Mouse (Mus musculus) forebrain, embryonic 16.5 days (tissue): ENCODE data around the gene Snrnp27. TPM values are rescaled to one million over a fixed set of nuclear protein-coding genes. Genes with fewer than 3 reads are reported as not detected.

Experiments
- ATAC-seq: fragments of 200-750 bp; cut with Nextera tagmentation; 2 replicates; pipeline ENCODE4 v1.8.0; 2017; ENCODE audit warnings: mild to moderate bottlenecking, moderate library complexity
- H3K27ac ChIP-seq: fragments of 300-500 bp; sonication (generic); 2 replicates; pipeline ENCODE4 v1.5.1; 2014; ENCODE audit warnings: low read length, control low read depth
- H3K27me3 ChIP-seq: fragments of 300-500 bp; sonication (generic); replicated peaks from 2 replicates; pipeline ENCODE4 v1.6.1; 2014; ENCODE audit warnings: low read length; ENCODE audit not compliant: control insufficient read depth, insufficient read depth
- H3K36me3 ChIP-seq: fragments of 300-500 bp; sonication (generic); 2 replicates; pipeline ENCODE4 v1.6.1; 2014; ENCODE audit not compliant: control insufficient read depth, insufficient read depth
- H3K4me1 ChIP-seq: fragments of 300-500 bp; sonication (generic); replicated peaks from 2 replicates; pipeline ENCODE4 v1.6.1; 2014; ENCODE audit warnings: low read length; ENCODE audit not compliant: control insufficient read depth, insufficient read depth
- H3K4me2 ChIP-seq: fragments of 300-500 bp; sonication (generic); 2 replicates; pipeline ENCODE4 v1.6.1; 2014; ENCODE audit warnings: mild to moderate bottlenecking, low read length, control low read depth
- H3K4me3 ChIP-seq: fragments of 300-500 bp; sonication (generic); replicated peaks from 2 replicates; pipeline ENCODE4 v1.5.1; 2014; ENCODE audit warnings: mild to moderate bottlenecking, low read length, control low read depth
- H3K9ac ChIP-seq: fragments of 300-500 bp; sonication (generic); replicated peaks from 2 replicates; pipeline ENCODE4 v1.6.1; 2014; ENCODE audit warnings: low read depth, low read length, control low read depth
- H3K9me3 ChIP-seq: fragments of 300-500 bp; sonication (generic); 2 replicates; pipeline ENCODE4 v1.6.1; 2016; ENCODE audit warnings: low read length; ENCODE audit not compliant: control insufficient read depth
- WGBS: fragments of 180-500 bp; shearing (Covaris S2); extraction: QIAGEN DNeasy Blood & Tissue Kit; methylation state at CpG from one replicate; pipeline ENCODE4 v1.1.7; 2014; 5-methylcytosine and 5-hydroxymethylcytosine counted together
- polyA plus RNA-seq: library from polyadenylated mRNA; unstranded; fragments of >200 nt; fragmentation: Nextera tagmentation; extraction: Ambion mirVana; gene quantifications from 2 replicates; pipeline ENCODE4 v1.2.1, GENCODE M21; 2015

Snrnp27 gene
- polyA plus RNA-seq, 1 experiment from 2014 or later: 103 TPM

- H3K9me3 ChIP-seq: no peaks in the 10 kb centered on the region
- H3K27me3 ChIP-seq: no peaks in the 10 kb centered on the region
- H3K4me2 ChIP-seq: no peak overlapping the region
- H3K27ac ChIP-seq: no peak overlapping the region
- no peak overlapping the region for H3K9ac ChIP-seq
- no peaks in the 10 kb centered on the region for H3K4me1 ChIP-seq
- whole genome bisulfite sequencing: 83% methylated on average over 7 of the region's 7 CpGs
- H3K4me3 ChIP-seq: no peak overlapping the region
- peaks cover 11% of the 10 kb centered on the region for H3K36me3 ChIP-seq
- ATAC-seq: no peak
These were observed 38.2 kb downstream of the Snrnp27 start for GRCm38 (mm10) chr6:86646143-86646542.

- H3K27ac ChIP-seq: no peak overlapping the region
- 81% methylated on average over 4 of the region's 4 CpGs for WGBS
- no peak overlapping the region for H3K4me3 ChIP-seq
- H3K4me1 ChIP-seq: no peaks in the 10 kb centered on the region
- H3K4me2 ChIP-seq: no peak overlapping the region
- no peak for ATAC-seq
- H3K27me3 ChIP-seq: no peaks in the 10 kb centered on the region
- H3K36me3 ChIP-seq: peaks cover 11% of the 10 kb centered on the region
- H3K9ac ChIP-seq: no peak overlapping the region
- no peaks in the 10 kb centered on the region for H3K9me3 ChIP-seq
These were observed 38.8 kb downstream of the Snrnp27 start for GRCm38 (mm10) chr6:86645551-86645950.

- no peak overlapping the region for H3K27ac ChIP-seq
- no peaks in the 10 kb centered on the region for H3K4me1 ChIP-seq
- no peaks in the 10 kb centered on the region for H3K9me3 ChIP-seq
- ATAC-seq: no peak
- no peak overlapping the region for H3K4me2 ChIP-seq
- H3K9ac ChIP-seq: no peak overlapping the region
- H3K4me3 ChIP-seq: no peak overlapping the region
- WGBS: 85% methylated on average over 3 of the region's 3 CpGs
- H3K36me3 ChIP-seq: peaks cover 10% of the 10 kb centered on the region
- no peaks in the 10 kb centered on the region for H3K27me3 ChIP-seq
These were observed 39.4 kb downstream of the Snrnp27 start for GRCm38 (mm10) chr6:86644775-86645400.

GRCm38 (mm10) chr6:86641716-86642115 is 42.6 kb downstream of the Snrnp27 start:
- Histone ChIP-seq H3K36me3 (no peaks in the 10 kb centered on the region), H3K27ac (no peak overlapping the region), H3K4me2 (no peak overlapping the region), H3K4me3 (no peak overlapping the region), H3K9me3 (no peaks in the 10 kb centered on the region), H3K9ac (no peak overlapping the region), H3K27me3 (no peaks in the 10 kb centered on the region), H3K4me1 (no peaks in the 10 kb centered on the region)
- ATAC-seq: no peak
- WGBS: 48% methylated on average over 8 of the region's 8 CpGs

DNA sequence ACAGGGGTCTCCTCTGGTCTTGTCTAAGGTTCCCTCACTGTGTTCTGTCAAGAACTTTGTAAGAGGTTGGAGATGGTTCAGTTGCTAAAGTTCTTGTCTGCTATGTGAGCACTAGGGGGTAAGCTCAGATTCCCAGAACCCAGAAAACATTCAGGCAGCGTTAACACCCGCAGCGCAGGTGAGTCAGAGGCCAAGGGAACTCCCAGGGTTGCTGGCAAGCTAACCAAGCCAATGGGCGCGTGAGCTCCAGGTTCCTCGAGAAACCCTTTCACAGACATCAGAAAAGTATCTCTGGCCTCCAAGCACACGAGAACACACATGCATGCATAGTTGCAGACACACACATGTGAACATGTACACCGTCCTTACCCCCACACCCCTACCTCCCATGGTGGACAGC is 43.5 kb downstream of the Snrnp27 start:
- 86% methylated on average over 8 of the region's 8 CpGs for WGBS
- H3K9me3 ChIP-seq: no peaks in the 10 kb centered on the region
- H3K4me3 ChIP-seq: no peak overlapping the region
- H3K36me3 ChIP-seq: no peaks in the 10 kb centered on the region
- H3K27me3 ChIP-seq: no peaks in the 10 kb centered on the region
- H3K4me1 ChIP-seq: no peaks in the 10 kb centered on the region
- H3K27ac ChIP-seq: no peak overlapping the region
- H3K4me2 ChIP-seq: no peak overlapping the region
- no peak overlapping the region for H3K9ac ChIP-seq
- no peak for ATAC-seq

DNA sequence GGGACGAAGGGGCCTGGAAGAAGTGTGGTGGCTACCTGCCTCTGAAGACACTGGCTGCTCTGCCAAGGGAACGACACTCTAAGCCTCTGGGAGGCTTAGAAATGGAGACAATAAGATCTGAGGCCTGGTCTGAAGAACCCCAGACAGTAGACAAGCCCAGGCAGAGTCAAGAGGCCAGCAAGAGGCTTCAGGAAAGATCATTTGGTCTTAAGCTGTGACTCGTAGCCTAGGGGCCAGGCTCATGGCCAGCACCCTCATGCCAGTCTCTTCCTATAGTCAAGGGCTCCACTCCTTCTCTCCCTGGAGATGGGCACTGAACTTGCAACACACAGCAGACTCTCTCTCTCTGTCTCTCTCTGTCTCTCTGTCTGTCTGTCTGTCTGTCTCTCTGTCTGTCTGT is 44.2 kb downstream of the Snrnp27 start:
- Histone ChIP-seq H3K36me3 (no peaks in the 10 kb centered on the region), H3K4me2 (no peak overlapping the region), H3K9me3 (no peaks in the 10 kb centered on the region), H3K27me3 (no peaks in the 10 kb centered on the region), H3K9ac (no peak overlapping the region), H3K4me3 (no peak overlapping the region), H3K4me1 (no peaks in the 10 kb centered on the region), H3K27ac (no peak overlapping the region)
- WGBS: 72% methylated on average over 3 of the region's 3 CpGs
- no peak for ATAC-seq

GRCm38 (mm10) chr6:86639180-86640160 is 44.9 kb downstream of the Snrnp27 start:
- H3K36me3 ChIP-seq: no peaks in the 10 kb centered on the region
- H3K4me3 ChIP-seq: no peak overlapping the region
- no peaks in the 10 kb centered on the region for H3K27me3 ChIP-seq
- no peak for ATAC-seq
- H3K9me3 ChIP-seq: no peaks in the 10 kb centered on the region
- no peak overlapping the region for H3K4me2 ChIP-seq
- 82% methylated on average over 18 of the region's 18 CpGs for WGBS
- H3K4me1 ChIP-seq: no peaks in the 10 kb centered on the region
- H3K9ac ChIP-seq: no peak overlapping the region
- H3K27ac ChIP-seq: no peak overlapping the region

DNA sequence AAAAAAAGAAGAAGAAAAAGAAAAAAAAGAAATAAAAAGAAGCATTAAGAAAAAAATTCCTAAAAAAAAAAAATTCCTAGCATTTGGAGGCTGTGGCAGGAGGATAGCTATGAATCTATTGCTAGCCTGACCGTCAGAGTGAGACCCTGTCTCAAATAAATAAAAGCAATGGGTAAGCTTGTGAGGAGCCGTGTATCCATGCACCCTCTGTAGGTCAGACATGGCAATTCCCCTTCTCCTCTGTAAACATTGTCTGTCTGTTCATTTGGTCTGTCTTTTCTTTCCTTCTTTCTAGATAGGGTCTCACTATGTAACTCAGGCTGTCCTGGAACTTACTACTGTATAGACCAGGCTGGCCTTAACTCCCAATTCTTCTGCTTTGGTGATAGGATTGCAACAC is 45.9 kb downstream of the Snrnp27 start:
- 11% methylated on average over 2 of the region's 2 CpGs for WGBS
- peak; percentile 43; the same call in 1 of the 2 replicates for ATAC-seq

DNA sequence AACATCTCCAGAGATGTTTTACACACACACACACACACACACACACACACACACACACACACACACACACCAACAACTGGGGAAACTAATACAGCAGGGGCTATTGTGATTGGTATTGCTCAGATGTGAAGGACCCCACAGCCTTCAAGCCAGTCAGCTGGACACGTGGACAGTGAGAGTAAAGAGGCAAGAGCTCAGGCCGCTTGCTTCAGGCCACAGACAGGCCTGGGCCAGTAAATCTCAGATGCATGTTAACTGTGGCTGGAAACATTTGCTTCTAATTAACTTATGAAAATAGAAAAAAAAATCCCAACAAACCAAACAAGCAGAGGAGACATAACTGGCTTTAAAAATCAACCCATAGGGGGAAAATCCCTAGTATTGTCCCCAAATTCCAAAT is 46.5 kb downstream of the Snrnp27 start:
- ATAC-seq: no peak
- H3K4me2 ChIP-seq: no peak overlapping the region
- H3K4me3 ChIP-seq: no peak overlapping the region
- H3K36me3 ChIP-seq: no peaks in the 10 kb centered on the region
- H3K27ac ChIP-seq: no peak overlapping the region
- H3K4me1 ChIP-seq: no peaks in the 10 kb centered on the region
- H3K27me3 ChIP-seq: no peaks in the 10 kb centered on the region
- no peaks in the 10 kb centered on the region for H3K9me3 ChIP-seq
- H3K9ac ChIP-seq: no peak overlapping the region
- WGBS: 66% methylated on average over 2 of the region's 2 CpGs

More for the DNA sequence above, 45.9 kb downstream of the Snrnp27 start:
- no peaks in the 10 kb centered on the region for H3K9me3 ChIP-seq
- no peaks in the 10 kb centered on the region for H3K4me1 ChIP-seq
- H3K27ac ChIP-seq: no peak overlapping the region
- H3K4me3 ChIP-seq: no peak overlapping the region
- H3K4me2 ChIP-seq: no peak overlapping the region
- H3K27me3 ChIP-seq: no peaks in the 10 kb centered on the region
- no peaks in the 10 kb centered on the region for H3K36me3 ChIP-seq
- no peak overlapping the region for H3K9ac ChIP-seq
